Mouse (Mus musculus) midbrain, embryonic 15.5 days (tissue): Measurements from ENCODE around the gene 6430531B16Rik. TPM values are rescaled to one million over a fixed set of nuclear protein-coding genes. Genes with fewer than 3 reads are reported as not detected.
A peak's percentile ranks its signal among the peaks of the same experiment; 100 is the strongest.

Experiments used
- microRNA counts: library from miRNA; unstranded; fragments of <30 nt; microRNA quantifications from one replicate; lab custom pipeline; 2016
- microRNA-seq: library from miRNA; unstranded; fragments of <30 nt; microRNA quantifications from one replicate; pipeline ENCODE4, GENCODE M21; 2016
- polyA plus RNA-seq: library from polyadenylated mRNA; unstranded; fragments of >200 nt; fragmentation: Nextera tagmentation; extraction: Ambion mirVana; gene quantifications from 2 replicates; pipeline ENCODE4 v1.2.1, GENCODE M21; 2015

Gene 6430531B16Rik
- polyA plus RNA-seq, 1 experiment from 2014 or later: 0.83 TPM

MicroRNAs within 50 kb of the gene (microRNA counts, 519-probe panel; counts per million panel counts)
- microRNA mmu-miR-202-3p (lab: Ali Mortazavi, UCI): 1,949 counts per million, percentile 16 among the panel's probes with 10 or more counts
- microRNA mmu-miR-202-5p (lab: Ali Mortazavi, UCI): 2,715 counts per million, percentile 58 among the panel's probes with 10 or more counts

Small RNAs within 50 kb of the gene (microRNA-seq; reads per million reads assigned to microRNA genes)
- gene Mir202 (0.74 reads per million), gene Mir7062 (0.74 reads per million), gene mmu-mir-7686 (not detected)

Other genes with a start within 250 kb of the 6430531B16Rik start
- gene Adgra1, start 144.6 kb downstream of the 6430531B16Rik start, polyA plus RNA-seq: 28.4 and 35.2 TPM in 2 replicates
- gene Kndc1, start 84.1 kb downstream of the 6430531B16Rik start, polyA plus RNA-seq: 20.2 and 22.4 TPM in 2 replicates
- not detected in 2 replicates for gene Utf1, start 35.0 kb downstream of the 6430531B16Rik start, polyA plus RNA-seq
- 4.5 TPM in 2 replicates for gene Adam8, start 13.8 kb upstream of the 6430531B16Rik start, polyA plus RNA-seq
- gene Zfp511, start 57.6 kb upstream of the 6430531B16Rik start, polyA plus RNA-seq: 56.6 and 58.0 TPM in 2 replicates
- 61.3 and 62.6 TPM in 2 replicates for gene Tubgcp2, start 57.9 kb upstream of the 6430531B16Rik start, polyA plus RNA-seq
- 1.2 TPM in 2 replicates for gene Msx3, start 70.3 kb upstream of the 6430531B16Rik start, polyA plus RNA-seq
- 277 and 280 TPM in 2 replicates for gene Caly, start 103.8 kb upstream of the 6430531B16Rik start, polyA plus RNA-seq
- gene Prap1, start 114.6 kb upstream of the 6430531B16Rik start, polyA plus RNA-seq: not detected in 2 replicates
- 33.7 and 34.1 TPM in 2 replicates for gene Fuom, start 123.7 kb upstream of the 6430531B16Rik start, polyA plus RNA-seq
- gene Paox, start 137.0 kb upstream of the 6430531B16Rik start, polyA plus RNA-seq: 7.4 and 7.5 TPM in 2 replicates
- 107 and 108 TPM in 2 replicates for gene Echs1, start 137.7 kb upstream of the 6430531B16Rik start, polyA plus RNA-seq
- 32.4 and 34.8 TPM in 2 replicates for gene Mtg1, start 158.8 kb upstream of the 6430531B16Rik start, polyA plus RNA-seq
- 23.7 and 25.5 TPM in 2 replicates for gene Sprn, start 176.1 kb upstream of the 6430531B16Rik start, polyA plus RNA-seq
- gene Olfr522, start 186.0 kb upstream of the 6430531B16Rik start, polyA plus RNA-seq: not detected in 2 replicates
- not detected in 2 replicates for gene Olfr523, start 194.5 kb upstream of the 6430531B16Rik start, polyA plus RNA-seq
- not detected in 2 replicates for gene Olfr524, start 227.2 kb upstream of the 6430531B16Rik start, polyA plus RNA-seq
- gene Cd163l1, start 239.5 kb upstream of the 6430531B16Rik start, polyA plus RNA-seq: not detected in 2 replicates